22 mouse cellular contexts compared by ENCODE assay signal in genomic region chr6:115291823-115292222, GRCm38 (mm10). TPM values are rescaled to one million over a fixed set of nuclear protein-coding genes. Genes with fewer than 3 reads are reported as not detected.
DNase-seq lines count a peak whose midpoint lies in the region; ATAC-seq and TF ChIP-seq lines count a peak whose summit lies in the region.
"Had no signal": no experiment of that assay in that cellular context is flagged by ENCODE, and none has a peak within 500 bp of the region (broad histone marks: within the 10 kb centered on the region; RNA-seq: fewer than 3 reads in every experiment).

No protein-coding gene starts in this region.

- no peaks in the 10 kb centered on the region for H3K4me1 ChIP-seq in intestine, embryonic 14.5 days (replicated peaks; ENCODE audit: control insufficient read depth, insufficient read depth, low read length)
- H3K4me1 ChIP-seq in intestine, embryonic 16.5 days (ENCODE audit: control insufficient read depth, insufficient read depth, low read length): no peaks in the 10 kb centered on the region
- peaks cover 15% of the 10 kb centered on the region for H3K4me1 ChIP-seq in olfactory bulb, adult 2 months (ENCODE audit: control insufficient read depth, insufficient read depth, low read length)
- H3K4me1 ChIP-seq: forebrain, embryonic 10.5 days; forebrain, embryonic 15.5 days; hindbrain, embryonic 13.5 days had no signal

- TF ChIP-seq CTCF in olfactory bulb, adult 2 months (IDR thresholded peaks at IDR 0.05; ENCODE audit: insufficient read depth, low read depth, low read length): no peak

- WGBS in intestine, embryonic 14.5 days: 92% methylated on average over 6 of the region's 6 CpGs
- WGBS in intestine, embryonic 16.5 days: 88% methylated on average over 6 of the region's 6 CpGs
- WGBS in olfactory bulb, adult 2 months: 45% methylated on average over 6 of the region's 6 CpGs

- H3K9me3 ChIP-seq in intestine, embryonic 14.5 days (ENCODE audit: control insufficient read depth, low read length): no peaks in the 10 kb centered on the region
- no peaks in the 10 kb centered on the region for H3K9me3 ChIP-seq in intestine, embryonic 16.5 days (ENCODE audit: control insufficient read depth, low read length)
- H3K9me3 ChIP-seq: embryonic facial prominence, embryonic 15.5 days; forebrain, embryonic 10.5 days; forebrain, embryonic 15.5 days; heart, embryonic 10.5 days; hindbrain, embryonic 13.5 days had no signal

- H3K27me3 ChIP-seq in intestine, embryonic 14.5 days (replicated peaks; ENCODE audit: control insufficient read depth, insufficient read depth, low read length): no peaks in the 10 kb centered on the region
- no peaks in the 10 kb centered on the region for H3K27me3 ChIP-seq in intestine, embryonic 16.5 days (replicated peaks; ENCODE audit: control insufficient read depth, insufficient read depth, low read length)
- H3K27me3 ChIP-seq: embryonic facial prominence, embryonic 15.5 days; forebrain, embryonic 15.5 days; hindbrain, embryonic 13.5 days had no signal

- no peak overlapping the region for H3K9ac ChIP-seq in intestine, embryonic 14.5 days (ENCODE audit: low read length)
- no peak overlapping the region for H3K9ac ChIP-seq in intestine, embryonic 16.5 days (ENCODE audit: low read depth, low read length)
- H3K9ac ChIP-seq: embryonic facial prominence, embryonic 15.5 days; forebrain, embryonic 15.5 days; hindbrain, embryonic 13.5 days had no signal

- no peak overlapping the region for H3K4me3 ChIP-seq in intestine, embryonic 14.5 days (ENCODE audit: low read depth, low read length)
- H3K4me3 ChIP-seq in intestine, embryonic 16.5 days (ENCODE audit: low read length): no peak overlapping the region
- no peak overlapping the region for H3K4me3 ChIP-seq in olfactory bulb, adult 2 months (ENCODE audit: insufficient read depth, low read depth, low read length)
- H3K4me3 ChIP-seq: embryonic facial prominence, embryonic 15.5 days; erythroblast, embryonic 14.5 days; forebrain, embryonic 10.5 days; forebrain, embryonic 15.5 days; gastrocnemius, adult 2 months; heart, embryonic 10.5 days; hindbrain, embryonic 13.5 days had no signal

- H3K27ac ChIP-seq in intestine, embryonic 14.5 days (ENCODE audit: low read depth): no peak overlapping the region
- no peak overlapping the region for H3K27ac ChIP-seq in intestine, embryonic 16.5 days (ENCODE audit: low read length)
- H3K27ac ChIP-seq in olfactory bulb, adult 2 months (ENCODE audit: insufficient read depth, low read depth, low read length): peak overlapping the region; percentile 99
- H3K27ac ChIP-seq: embryonic facial prominence, embryonic 15.5 days; forebrain, embryonic 10.5 days; forebrain, embryonic 15.5 days; gastrocnemius, adult 2 months; hindbrain, embryonic 13.5 days; hindbrain, postnatal 0 days had no signal

- ATAC-seq in intestine, embryonic 14.5 days (replicated peaks; ENCODE audit: low FRiP score, low TSS enrichment, low read depth): no peak
- ATAC-seq in intestine, embryonic 16.5 days: no peak
- ATAC-seq: forebrain, embryonic 15.5 days; hindbrain, postnatal 0 days had no signal

- peak; percentile 15 for DNase-seq in intestine, embryonic 14.5 days (ENCODE audit: low spot score)
- peak; percentile 70 to 83 for DNase-seq in right cerebral cortex, postnatal 10 days (ENCODE audit: low spot score in 2 of 2)
- DNase-seq in right cerebral cortex, postnatal 14 days: no peak
- DNase-seq in heart, adult 9 months (ENCODE audit: low spot score in 2 of 2): no peak
- DNase-seq: adrenal gland, adult 2 months; adrenal gland, postnatal 36 days; cerebellum, adult 11 months; cerebellum, adult 8-10 months; cerebellum, postnatal 14 days; embryo, embryonic 11 days; gastrocnemius, adult 2 months; gastrocnemius, postnatal 25 days; heart, postnatal 10 days had no signal

- H3K4me2 ChIP-seq in intestine, embryonic 14.5 days (ENCODE audit: low read length): no peak overlapping the region
- H3K4me2 ChIP-seq in intestine, embryonic 16.5 days (ENCODE audit: low read depth, low read length): no peak overlapping the region
- H3K4me2 ChIP-seq: embryonic facial prominence, embryonic 15.5 days; forebrain, embryonic 15.5 days; hindbrain, embryonic 13.5 days had no signal

- no peaks in the 10 kb centered on the region for H3K36me3 ChIP-seq in intestine, embryonic 14.5 days (ENCODE audit: control insufficient read depth, insufficient read depth, low read length)
- H3K36me3 ChIP-seq in intestine, embryonic 16.5 days (ENCODE audit: control insufficient read depth, insufficient read depth, low read length): no peaks in the 10 kb centered on the region
- H3K36me3 ChIP-seq: embryonic facial prominence, embryonic 15.5 days; forebrain, embryonic 10.5 days; forebrain, embryonic 15.5 days; heart, embryonic 10.5 days; hindbrain, embryonic 13.5 days had no signal

- no peak for TF ChIP-seq POLR2A in olfactory bulb, adult 2 months (IDR thresholded peaks at IDR 0.05; ENCODE audit: insufficient read depth, low read depth, low read length)

RNA-seq across cellular contexts. Expression of gene Timp4, which starts 39.8 kb away (rescaled TPM):
- polyA plus RNA-seq in intestine, embryonic 14.5 days (2014; fragmentation: Nextera tagmentation; extraction: Ambion mirVana): 0.12 and 0.70 TPM in 2 replicates
- polyA plus RNA-seq in intestine, embryonic 16.5 days (2015; fragmentation: Nextera tagmentation; extraction: Ambion mirVana): 0.33 and 0.55 TPM in 2 replicates
- not detected in 2 replicates for polyA plus RNA-seq in olfactory bulb, adult 2 months (2012; ENCODE audit: insufficient read depth, insufficient read length, low replicate concordance, missing spikeins)
- polyA plus RNA-seq: erythroblast, embryonic 14.5 days had no signal

Comparison
In these comparisons a context has a peak if more than half of its experiments do, and no peak if none do; other contexts are left out.
1. DNase-seq: peak in intestine, embryonic 14.5 days (single experiment) and right cerebral cortex, postnatal 10 days (2 of 2); none in right cerebral cortex, postnatal 14 days (single experiment) and heart, adult 9 months (0 of 2).